Mouse (Mus musculus): ENCODE measurements at regions not wholly inside any gene's neighbourhood (a gene's known extent, or its start where the extent isn't known, plus 50 kb on each side); places are given as distances from the start of the nearest gene placed in this dataset.

- Histone ChIP-seq H3K4me3 (ENCODE audit: low read depth, low read length) (no peak overlapping the region), H3K4me1 (ENCODE audit: control insufficient read depth, insufficient read depth, low read length) (no peaks in the 10 kb centered on the region), H3K9me3 (ENCODE audit: control insufficient read depth, low read length) (no peaks in the 10 kb centered on the region), H3K36me3 (ENCODE audit: control insufficient read depth, insufficient read depth, low read length) (no peaks in the 10 kb centered on the region), H3K9ac (replicated peaks; ENCODE audit: low read depth, low read length) (no peak overlapping the region), H3K4me2 (ENCODE audit: low read depth, low read length) (no peak overlapping the region), H3K27me3 (ENCODE audit: control insufficient read depth, insufficient read depth, low read length) (no peaks in the 10 kb centered on the region), H3K27ac (ENCODE audit: low read depth, low read length) (no peak overlapping the region)
- 80% methylated on average over 2 of the region's 2 CpGs for WGBS
- no peak for ATAC-seq (ENCODE audit: low read depth)
Measured at GRCm38 (mm10) chr12:15897539-15897938, 80.8 kb upstream of the Trib2 start.

- Histone ChIP-seq H3K4me2 (ENCODE audit: low read depth, low read length) (no peak overlapping the region), H3K4me1 (ENCODE audit: control insufficient read depth, insufficient read depth, low read length) (no peaks in the 10 kb centered on the region), H3K36me3 (ENCODE audit: control insufficient read depth, insufficient read depth, low read length) (no peaks in the 10 kb centered on the region), H3K27me3 (ENCODE audit: control insufficient read depth, insufficient read depth, low read length) (no peaks in the 10 kb centered on the region), H3K9me3 (ENCODE audit: control insufficient read depth, low read length) (no peaks in the 10 kb centered on the region), H3K27ac (ENCODE audit: low read depth, low read length) (no peak overlapping the region), H3K4me3 (ENCODE audit: low read depth, low read length) (no peak overlapping the region), H3K9ac (replicated peaks; ENCODE audit: low read depth, low read length) (no peak overlapping the region)
- WGBS = 72% methylated on average over 3 of the region's 3 CpGs
- no peak for ATAC-seq (ENCODE audit: low read depth)
Measured at GRCm38 (mm10) chr12:15896511-15896910, 79.8 kb upstream of the Trib2 start.

GRCm38 (mm10) chr12:15895215-15895614 lies 78.5 kb upstream of the Trib2 start:
- no peaks in the 10 kb centered on the region for H3K36me3 ChIP-seq (ENCODE audit: control insufficient read depth, insufficient read depth, low read length)
- H3K27ac ChIP-seq (ENCODE audit: low read depth, low read length) = no peak overlapping the region
- H3K27me3 ChIP-seq (ENCODE audit: control insufficient read depth, insufficient read depth, low read length) = no peaks in the 10 kb centered on the region
- no peak overlapping the region for H3K9ac ChIP-seq (replicated peaks; ENCODE audit: low read depth, low read length)
- no peaks in the 10 kb centered on the region for H3K4me1 ChIP-seq (ENCODE audit: control insufficient read depth, insufficient read depth, low read length)
- WGBS = 70% methylated on average over 2 of the region's 2 CpGs
- H3K9me3 ChIP-seq (ENCODE audit: control insufficient read depth, low read length) = no peaks in the 10 kb centered on the region
- ATAC-seq (ENCODE audit: low read depth) = no peak
- H3K4me2 ChIP-seq (ENCODE audit: low read depth, low read length) = no peak overlapping the region
- H3K4me3 ChIP-seq (ENCODE audit: low read depth, low read length) = no peak overlapping the region

- Histone ChIP-seq H3K9me3 (ENCODE audit: control insufficient read depth, low read length) (no peaks in the 10 kb centered on the region), H3K4me1 (ENCODE audit: control insufficient read depth, insufficient read depth, low read length) (no peaks in the 10 kb centered on the region), H3K4me3 (ENCODE audit: low read depth, low read length) (no peak overlapping the region), H3K36me3 (ENCODE audit: control insufficient read depth, insufficient read depth, low read length) (no peaks in the 10 kb centered on the region), H3K9ac (replicated peaks; ENCODE audit: low read depth, low read length) (no peak overlapping the region), H3K4me2 (ENCODE audit: low read depth, low read length) (no peak overlapping the region), H3K27ac (ENCODE audit: low read depth, low read length) (no peak overlapping the region), H3K27me3 (ENCODE audit: control insufficient read depth, insufficient read depth, low read length) (no peaks in the 10 kb centered on the region)
- WGBS = 83% methylated on average over 1 of the region's 1 CpGs
- ATAC-seq (ENCODE audit: low read depth) = no peak
Measured at GRCm38 (mm10) chr12:15890591-15890990, 73.9 kb upstream of the Trib2 start.

DNA sequence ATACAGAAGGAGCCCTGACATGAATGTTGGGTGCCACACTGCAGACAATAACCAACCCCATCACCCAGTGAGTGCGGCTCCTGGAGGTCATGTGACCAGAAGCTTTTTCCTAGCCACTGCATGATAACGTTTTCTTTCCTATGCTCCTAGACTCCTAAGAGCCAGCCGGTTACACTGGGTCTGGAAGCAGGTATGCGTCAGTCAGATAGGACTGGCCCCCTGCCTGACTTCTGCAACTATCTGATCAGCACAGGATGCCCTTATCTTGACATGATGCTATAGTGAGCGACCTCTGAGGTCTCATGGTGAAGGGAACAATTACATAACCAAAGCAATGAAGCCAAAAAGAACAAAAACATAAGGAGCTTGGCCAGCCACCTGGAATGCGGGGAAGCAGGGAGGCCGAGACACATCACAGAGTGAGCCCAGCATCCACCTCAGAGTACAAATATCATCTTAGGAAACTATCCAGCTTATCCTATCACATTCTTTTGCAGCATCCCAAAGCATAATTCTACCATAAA lies 63.2 kb upstream of the Trib2 start:
- H3K9ac ChIP-seq (replicated peaks; ENCODE audit: low read depth, low read length) = no peak overlapping the region
- H3K27ac ChIP-seq (ENCODE audit: low read depth, low read length) = no peak overlapping the region
- no peak overlapping the region for H3K4me2 ChIP-seq (ENCODE audit: low read depth, low read length)
- no peaks in the 10 kb centered on the region for H3K36me3 ChIP-seq (ENCODE audit: control insufficient read depth, insufficient read depth, low read length)
- no peak for ATAC-seq (ENCODE audit: low read depth)
- no peak overlapping the region for H3K4me3 ChIP-seq (ENCODE audit: low read depth, low read length)
- 80% methylated on average over 7 of the region's 7 CpGs for WGBS
- no peaks in the 10 kb centered on the region for H3K9me3 ChIP-seq (ENCODE audit: control insufficient read depth, low read length)
- H3K27me3 ChIP-seq (ENCODE audit: control insufficient read depth, insufficient read depth, low read length) = no peaks in the 10 kb centered on the region
- no peaks in the 10 kb centered on the region for H3K4me1 ChIP-seq (ENCODE audit: control insufficient read depth, insufficient read depth, low read length)

Measured in neural tube, embryonic 14.5 days (tissue).